Mouse (Mus musculus): ENCODE results near the gene Mlf2. TPM values are rescaled to one million over a fixed set of nuclear protein-coding genes. Genes with fewer than 3 reads are reported as not detected.

The Mlf2 gene
- polyA plus RNA-seq, 1 experiment: 737 TPM

DNA sequence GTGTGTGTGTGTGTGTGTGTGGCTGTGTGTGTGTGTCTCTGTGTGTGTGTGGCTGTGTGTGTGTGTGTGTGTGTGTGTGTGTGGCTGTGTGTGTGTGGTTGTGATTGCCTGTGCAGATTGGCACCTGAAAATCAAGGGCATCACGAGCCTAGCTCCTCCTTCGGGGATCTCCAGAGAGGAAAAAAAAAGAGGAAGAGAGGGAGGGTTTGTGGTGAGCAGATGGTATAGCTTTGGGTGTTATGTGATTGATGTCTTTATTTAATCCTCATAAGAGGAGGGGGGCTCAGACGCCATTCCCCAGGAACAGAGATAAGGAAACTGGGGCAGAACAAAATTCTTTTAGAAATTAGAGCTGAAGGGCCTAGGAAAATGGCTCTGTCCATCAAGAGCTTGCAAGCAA, 32.8 kb upstream of the Mlf2 start:
- H3K4me3 ChIP-seq (ENCODE audit: insufficient read depth, low read length): no peak overlapping the region
- TF ChIP-seq POLR2A (IDR thresholded peaks at IDR 0.05; ENCODE audit: extremely low read depth, insufficient read depth, low read length) (no peak), CTCF (IDR thresholded peaks at IDR 0.05; ENCODE audit: extremely low read depth, insufficient read depth, low read length) (no peak)
- no peaks in the 10 kb centered on the region for H3K4me1 ChIP-seq (ENCODE audit: control insufficient read depth, insufficient read depth, low read length)
- H3K27ac ChIP-seq (ENCODE audit: insufficient read depth, low read length): no peak overlapping the region

DNA sequence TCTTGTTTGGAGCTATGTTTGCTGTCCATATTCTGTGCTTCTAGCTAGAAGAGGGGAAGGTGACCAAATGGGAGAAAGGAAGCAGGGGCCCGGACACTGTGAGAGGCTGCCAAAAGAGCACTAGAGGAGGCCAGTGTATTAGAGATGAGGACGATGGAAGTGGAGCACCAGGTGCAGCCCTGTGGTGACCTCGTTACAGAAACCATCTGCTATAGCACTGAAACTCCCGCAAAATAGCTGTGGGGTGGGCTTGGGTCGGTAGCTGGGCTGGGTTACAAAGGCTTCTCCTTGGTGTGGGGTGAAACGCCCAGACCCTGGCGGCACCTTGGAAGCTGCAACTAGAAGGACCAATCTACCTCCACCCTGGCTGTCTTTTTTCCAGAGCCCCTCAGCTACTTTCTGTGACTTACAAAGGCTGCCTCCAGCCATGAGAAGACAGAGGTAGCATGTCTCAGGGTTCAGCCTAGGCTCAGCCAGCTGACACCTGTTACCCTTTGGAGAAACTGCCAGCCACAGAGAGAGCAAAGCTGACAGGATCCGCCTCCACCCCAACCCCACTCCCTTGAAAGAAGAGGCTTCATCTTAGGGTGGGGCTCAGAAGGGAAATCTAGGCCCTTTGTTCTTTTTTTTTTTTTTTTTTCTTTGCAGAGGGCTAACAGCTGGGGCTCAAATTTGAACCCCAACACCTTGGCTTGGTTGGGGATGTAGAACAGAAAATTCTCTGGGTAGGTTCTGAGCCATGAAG, 31.0 kb upstream of the Mlf2 start:
- Histone ChIP-seq H3K4me3 (ENCODE audit: insufficient read depth, low read length) (no peak overlapping the region), H3K27ac (ENCODE audit: insufficient read depth, low read length) (no peak overlapping the region), H3K4me1 (ENCODE audit: control insufficient read depth, insufficient read depth, low read length) (no peaks in the 10 kb centered on the region)
- no peak for TF ChIP-seq POLR2A (IDR thresholded peaks at IDR 0.05; ENCODE audit: extremely low read depth, insufficient read depth, low read length)
- TF ChIP-seq CTCF (IDR thresholded peaks at IDR 0.05; ENCODE audit: extremely low read depth, insufficient read depth, low read length): no peak

DNA sequence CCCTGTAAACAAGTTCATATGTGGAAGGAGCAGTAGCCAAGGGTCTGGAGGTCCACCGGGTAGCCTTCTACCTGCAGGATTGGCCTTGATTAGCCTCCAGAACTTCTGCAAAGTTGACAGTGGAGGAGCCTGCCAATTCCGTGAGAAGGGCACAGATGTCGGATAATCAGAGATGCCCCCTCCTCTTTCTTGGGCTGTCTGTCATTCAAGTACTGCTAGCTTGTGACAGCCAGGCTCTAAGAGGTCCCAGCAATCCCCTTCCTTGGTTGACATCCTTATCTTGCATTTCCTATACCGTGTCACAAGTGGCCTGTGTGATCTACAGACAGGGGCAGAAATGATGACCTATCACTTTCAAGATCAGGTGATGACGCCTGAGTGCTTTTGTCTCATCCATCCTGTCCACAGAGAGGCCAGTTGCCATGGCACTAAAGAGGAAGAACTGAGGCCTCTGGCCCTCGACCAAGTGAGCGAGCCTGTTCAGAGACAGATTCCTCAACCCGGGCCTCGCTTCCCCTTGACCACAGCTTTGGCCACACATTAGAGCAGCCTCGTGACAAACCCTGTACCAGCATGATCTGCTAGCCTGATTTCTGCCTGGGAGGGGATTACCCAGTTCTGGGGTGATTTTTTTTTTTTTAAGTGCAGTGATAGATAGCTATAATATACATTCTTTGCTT, 30.2 kb upstream of the Mlf2 start:
- no peak overlapping the region for H3K4me3 ChIP-seq (ENCODE audit: insufficient read depth, low read length)
- H3K27ac ChIP-seq (ENCODE audit: insufficient read depth, low read length): no peak overlapping the region
- TF ChIP-seq POLR2A (IDR thresholded peaks at IDR 0.05; ENCODE audit: extremely low read depth, insufficient read depth, low read length) (no peak), CTCF (IDR thresholded peaks at IDR 0.05; ENCODE audit: extremely low read depth, insufficient read depth, low read length) (no peak)
- no peaks in the 10 kb centered on the region for H3K4me1 ChIP-seq (ENCODE audit: control insufficient read depth, insufficient read depth, low read length)

GRCm38 (mm10) chr6:124901851-124902250, 29.3 kb upstream of the Mlf2 start:
- H3K27ac ChIP-seq (ENCODE audit: insufficient read depth, low read length): no peak overlapping the region
- H3K4me1 ChIP-seq (ENCODE audit: control insufficient read depth, insufficient read depth, low read length): no peaks in the 10 kb centered on the region
- TF ChIP-seq POLR2A (IDR thresholded peaks at IDR 0.05; ENCODE audit: extremely low read depth, insufficient read depth, low read length) (no peak), CTCF (IDR thresholded peaks at IDR 0.05; ENCODE audit: extremely low read depth, insufficient read depth, low read length) (no peak)
- no peak overlapping the region for H3K4me3 ChIP-seq (ENCODE audit: insufficient read depth, low read length)

GRCm38 (mm10) chr6:124903580-124904151, 27.5 kb upstream of the Mlf2 start:
- peak overlapping the region; percentile 93 for H3K27ac ChIP-seq (ENCODE audit: insufficient read depth, low read length)
- peak overlapping the region; percentile 39 for H3K4me3 ChIP-seq (ENCODE audit: insufficient read depth, low read length)
- H3K4me1 ChIP-seq (ENCODE audit: control insufficient read depth, insufficient read depth, low read length): no peaks in the 10 kb centered on the region
- TF ChIP-seq POLR2A (IDR thresholded peaks at IDR 0.05; ENCODE audit: extremely low read depth, insufficient read depth, low read length) (no peak), CTCF (IDR thresholded peaks at IDR 0.05; ENCODE audit: extremely low read depth, insufficient read depth, low read length) (peak; percentile 86)

GRCm38 (mm10) chr6:124904161-124904981, 26.8 kb upstream of the Mlf2 start:
- Histone ChIP-seq H3K27ac (ENCODE audit: insufficient read depth, low read length) (peak overlapping the region; percentile 94), H3K4me3 (ENCODE audit: insufficient read depth, low read length) (peak overlapping the region; percentile 39), H3K4me1 (ENCODE audit: control insufficient read depth, insufficient read depth, low read length) (no peaks in the 10 kb centered on the region)
- TF ChIP-seq CTCF (IDR thresholded peaks at IDR 0.05; ENCODE audit: extremely low read depth, insufficient read depth, low read length): peak; percentile 63
- peak; percentile 54 for TF ChIP-seq POLR2A (IDR thresholded peaks at IDR 0.05; ENCODE audit: extremely low read depth, insufficient read depth, low read length)

GRCm38 (mm10) chr6:124904991-124905860, 26.0 kb upstream of the Mlf2 start:
- H3K4me1 ChIP-seq (ENCODE audit: control insufficient read depth, insufficient read depth, low read length): no peaks in the 10 kb centered on the region
- no peak for TF ChIP-seq CTCF (IDR thresholded peaks at IDR 0.05; ENCODE audit: extremely low read depth, insufficient read depth, low read length)
- no peak for TF ChIP-seq POLR2A (IDR thresholded peaks at IDR 0.05; ENCODE audit: extremely low read depth, insufficient read depth, low read length)
- H3K4me3 ChIP-seq (ENCODE audit: insufficient read depth, low read length): peak overlapping the region; percentile 39; the same call in 1 of the 2 replicates
- peak overlapping the region; percentile 94 for H3K27ac ChIP-seq (ENCODE audit: insufficient read depth, low read length)

DNA sequence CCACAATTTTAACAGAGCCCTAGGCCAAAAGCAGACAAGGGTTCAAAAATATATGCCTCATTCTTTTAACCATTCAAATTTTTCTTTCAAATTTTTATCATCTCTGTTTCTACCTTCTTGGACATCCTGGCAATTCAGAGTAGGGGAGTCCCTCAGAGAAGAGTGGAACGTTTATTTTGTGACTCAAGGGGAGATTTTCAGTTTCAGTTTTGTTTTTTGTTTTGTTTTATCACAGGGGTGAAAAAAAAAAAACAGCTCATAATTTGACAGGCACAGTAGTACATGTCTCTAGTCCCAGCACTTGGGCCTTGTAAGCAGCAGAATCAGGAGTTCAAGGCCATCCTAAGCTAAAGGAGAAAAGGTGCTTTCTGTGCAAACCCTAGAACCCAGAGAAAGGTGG, 23.4 kb upstream of the Mlf2 start:
- TF ChIP-seq POLR2A (IDR thresholded peaks at IDR 0.05; ENCODE audit: extremely low read depth, insufficient read depth, low read length): no peak
- no peak for TF ChIP-seq CTCF (IDR thresholded peaks at IDR 0.05; ENCODE audit: extremely low read depth, insufficient read depth, low read length)
- Histone ChIP-seq H3K4me3 (ENCODE audit: insufficient read depth, low read length) (no peak overlapping the region), H3K4me1 (ENCODE audit: control insufficient read depth, insufficient read depth, low read length) (no peaks in the 10 kb centered on the region), H3K27ac (ENCODE audit: insufficient read depth, low read length) (no peak overlapping the region)

All from cortical plate, adult 2 months (tissue).